Mouse (Mus musculus): Measurements from ENCODE around the gene Epop. TPM values are rescaled to one million over a fixed set of nuclear protein-coding genes. Genes with fewer than 3 reads are reported as not detected.

Gene Epop
- polyA plus RNA-seq, 1 experiment from 2014 or later = 4.1 TPM

DNA sequence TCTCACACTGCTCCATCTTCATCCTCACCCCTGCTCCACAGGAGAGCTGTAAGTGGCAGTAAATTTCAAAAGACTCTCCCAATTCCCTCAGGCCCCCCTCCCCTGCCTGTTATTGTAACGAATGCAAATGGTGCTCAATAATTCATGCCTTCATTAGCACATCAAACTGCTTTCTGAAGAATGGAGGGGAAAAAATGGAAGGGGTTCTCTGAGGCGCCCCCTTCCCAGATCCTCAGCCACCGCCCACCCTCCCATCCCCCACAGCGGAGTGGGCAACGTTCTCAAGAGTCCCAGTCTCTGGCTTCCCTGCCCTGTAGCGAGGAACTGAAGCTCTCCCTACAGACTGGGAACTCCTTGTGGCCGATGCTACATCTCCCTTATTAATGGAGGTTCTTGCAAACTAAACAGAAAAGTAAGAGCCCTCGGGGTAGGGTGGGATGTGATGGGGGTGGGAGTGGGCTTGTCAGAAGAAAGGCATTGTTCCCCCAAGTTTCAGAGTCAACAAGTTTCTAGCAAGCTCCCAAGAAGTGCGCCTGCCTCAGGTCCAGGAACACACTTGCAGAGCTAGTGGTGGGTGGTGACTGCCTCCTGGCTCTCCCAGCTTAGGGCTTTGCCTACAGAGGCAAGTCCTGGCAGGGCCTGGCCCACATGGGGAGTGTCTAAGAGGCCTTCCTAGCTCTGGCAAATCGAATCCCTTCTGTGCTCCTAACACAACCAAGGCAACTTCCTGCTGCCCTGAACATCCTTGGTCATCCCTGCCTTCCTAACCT is 50.2 kb downstream of the Epop start:
- H3K36me3 ChIP-seq (ENCODE audit: control insufficient read depth, insufficient read depth, low read length) = no peaks in the 10 kb centered on the region
- DNase-seq (ENCODE audit: low spot score) = no peak
- 28% methylated on average over 10 of the region's 10 CpGs for WGBS
- ATAC-seq (replicated peaks; ENCODE audit: low FRiP score) = no peak
- H3K4me2 ChIP-seq = no peak overlapping the region
- no peak overlapping the region for H3K9ac ChIP-seq (ENCODE audit: low read depth, low read length)
- no peaks in the 10 kb centered on the region for H3K9me3 ChIP-seq (ENCODE audit: control insufficient read depth, low read length)
- peaks cover 38% of the 10 kb centered on the region for H3K27me3 ChIP-seq (replicated peaks; ENCODE audit: control insufficient read depth, insufficient read depth, low read length)
- peaks cover 7% of the 10 kb centered on the region; the same call in 1 of the 2 replicates for H3K4me1 ChIP-seq (replicated peaks; ENCODE audit: control insufficient read depth, insufficient read depth, low read length)
- no peak overlapping the region for H3K4me3 ChIP-seq (ENCODE audit: low read depth, low read length)
- no peak overlapping the region for H3K27ac ChIP-seq (ENCODE audit: low read depth, low read length)

DNA sequence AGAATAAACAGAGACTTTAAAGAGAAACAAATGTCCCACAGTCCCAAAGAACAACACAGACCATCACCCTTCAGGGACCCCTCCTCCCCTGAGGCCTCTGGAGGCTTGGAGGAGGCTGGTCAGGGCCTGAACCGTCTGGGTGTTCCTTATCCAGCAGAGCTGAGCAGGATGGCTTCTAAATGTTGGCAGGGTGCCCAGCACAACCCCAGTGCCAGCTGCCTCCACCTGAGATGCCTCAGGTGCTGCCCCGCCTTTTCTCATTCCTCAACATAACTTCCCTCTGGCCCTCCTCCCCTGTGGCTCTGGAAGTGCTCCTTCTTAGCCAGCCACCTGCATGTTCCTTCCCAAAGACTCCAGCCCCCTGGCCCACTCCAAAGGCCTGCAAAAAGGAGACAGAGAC is 51.2 kb downstream of the Epop start:
- DNase-seq (ENCODE audit: low spot score) = no peak
- H3K9me3 ChIP-seq (ENCODE audit: control insufficient read depth, low read length) = no peaks in the 10 kb centered on the region
- H3K9ac ChIP-seq (ENCODE audit: low read depth, low read length) = no peak overlapping the region
- no peak overlapping the region for H3K4me2 ChIP-seq
- peaks cover 48% of the 10 kb centered on the region for H3K27me3 ChIP-seq (replicated peaks; ENCODE audit: control insufficient read depth, insufficient read depth, low read length)
- no peak for ATAC-seq (replicated peaks; ENCODE audit: low FRiP score)
- WGBS = 46% methylated on average over 2 of the region's 2 CpGs
- H3K4me1 ChIP-seq (replicated peaks; ENCODE audit: control insufficient read depth, insufficient read depth, low read length) = peaks cover 11% of the 10 kb centered on the region; the same call in 1 of the 2 replicates
- H3K36me3 ChIP-seq (ENCODE audit: control insufficient read depth, insufficient read depth, low read length) = no peaks in the 10 kb centered on the region
- H3K4me3 ChIP-seq (ENCODE audit: low read depth, low read length) = no peak overlapping the region
- no peak overlapping the region for H3K27ac ChIP-seq (ENCODE audit: low read depth, low read length)

Small RNA genes lying within 50 kb of the gene (microRNA-seq; reads per million reads assigned to microRNA genes)
- gene Gm24158 (ENCODE audit: borderline number of aligned reads) = not detected
- gene Mir6927 (ENCODE audit: borderline number of aligned reads) = not detected

Other genes starting within 250 kb of the Epop start
- 9.3 and 10.9 TPM in 2 replicates for gene Arhgap23, start 214.2 kb downstream of the Epop start, polyA plus RNA-seq (2014; fragmentation: Nextera tagmentation; extraction: Ambion mirVana)
- 0.21 and 0.44 TPM in 2 replicates for gene 4933428G20Rik, start 129.4 kb downstream of the Epop start, polyA plus RNA-seq (2014; fragmentation: Nextera tagmentation; extraction: Ambion mirVana)
- gene Srcin1, start 53.5 kb downstream of the Epop start, polyA plus RNA-seq (2014; fragmentation: Nextera tagmentation; extraction: Ambion mirVana) = 0.13 and 0.14 TPM in 2 replicates
- gene Mllt6, start 33.7 kb upstream of the Epop start, polyA plus RNA-seq (2014; fragmentation: Nextera tagmentation; extraction: Ambion mirVana) = 0.97 and 1.0 TPM in 2 replicates
- gene Cisd3, start 56.1 kb upstream of the Epop start, polyA plus RNA-seq (2014; fragmentation: Nextera tagmentation; extraction: Ambion mirVana) = 18.0 and 21.9 TPM in 2 replicates
- 10.3 and 13.2 TPM in 2 replicates for gene Pcgf2, start 70.8 kb upstream of the Epop start, polyA plus RNA-seq (2014; fragmentation: Nextera tagmentation; extraction: Ambion mirVana)
- 558 and 561 TPM in 2 replicates for gene Psmb3, start 73.7 kb upstream of the Epop start, polyA plus RNA-seq (2014; fragmentation: Nextera tagmentation; extraction: Ambion mirVana)
- gene Pip4k2b, start 115.0 kb upstream of the Epop start, polyA plus RNA-seq (2014; fragmentation: Nextera tagmentation; extraction: Ambion mirVana) = 0.95 and 1.7 TPM in 2 replicates
- 12.9 and 13.1 TPM in 2 replicates for gene Cwc25, start 136.9 kb upstream of the Epop start, polyA plus RNA-seq (2014; fragmentation: Nextera tagmentation; extraction: Ambion mirVana)
- gene 1700001P01Rik, start 146.2 kb upstream of the Epop start, polyA plus RNA-seq (2014; fragmentation: Nextera tagmentation; extraction: Ambion mirVana) = 0.64 TPM in 1 of 2 replicates, not detected in the other
- gene Rpl23, start 152.7 kb upstream of the Epop start, polyA plus RNA-seq (2014; fragmentation: Nextera tagmentation; extraction: Ambion mirVana) = 756 and 842 TPM in 2 replicates
- 54.7 and 55.3 TPM in 2 replicates for gene Lasp1, start 169.3 kb upstream of the Epop start, polyA plus RNA-seq (2014; fragmentation: Nextera tagmentation; extraction: Ambion mirVana)
- gene B230217C12Rik, start 211.1 kb upstream of the Epop start, polyA plus RNA-seq (2014; fragmentation: Nextera tagmentation; extraction: Ambion mirVana) = 3.7 and 5.4 TPM in 2 replicates

All from liver, embryonic 11.5 days (tissue).